Mouse (Mus musculus): ENCODE results near the gene Cacna1c.

Gene Cacna1c

DNA sequence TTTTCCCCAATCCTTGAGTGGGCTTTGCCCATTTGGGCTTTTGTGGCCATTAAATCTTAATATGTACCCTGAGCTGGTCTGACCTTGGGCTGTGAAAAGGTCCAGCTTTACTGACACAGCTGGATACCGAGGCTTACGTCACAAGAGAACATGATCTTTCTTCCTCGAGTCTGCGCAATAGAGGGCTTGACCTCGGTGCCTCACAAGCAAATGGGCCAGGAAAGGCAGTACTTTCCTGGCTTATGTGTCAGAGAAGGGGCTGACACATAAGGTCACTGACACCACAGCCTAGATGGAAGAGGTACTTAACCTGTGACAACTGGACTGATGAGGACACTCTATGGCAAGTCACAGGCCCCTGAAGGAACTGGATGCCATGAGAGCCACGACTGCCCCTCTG lies 453.5 kb downstream of the Cacna1c start:
- no peak for DNase-seq (ENCODE audit: low spot score)

DNA sequence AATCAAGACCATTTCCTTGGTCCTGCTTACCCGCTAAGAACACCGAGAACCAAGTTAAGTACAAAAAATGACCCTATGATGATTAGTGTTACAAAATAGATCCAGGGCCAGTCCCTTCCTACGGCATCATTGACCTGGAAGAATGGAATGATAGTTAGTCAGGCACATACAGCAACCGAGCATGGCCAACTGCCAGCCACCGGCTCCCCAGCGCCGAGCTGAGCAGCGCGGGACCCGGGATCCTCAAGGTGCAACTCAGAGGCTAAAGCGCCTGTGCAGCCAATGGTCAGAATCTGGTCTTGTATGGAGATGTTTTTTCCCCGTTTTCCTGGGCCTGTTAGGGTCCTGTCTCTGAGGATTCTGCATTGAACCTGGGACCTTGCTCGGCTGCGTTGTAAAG lies 454.4 kb downstream of the Cacna1c start:
- no peak for DNase-seq (ENCODE audit: low spot score)

DNA sequence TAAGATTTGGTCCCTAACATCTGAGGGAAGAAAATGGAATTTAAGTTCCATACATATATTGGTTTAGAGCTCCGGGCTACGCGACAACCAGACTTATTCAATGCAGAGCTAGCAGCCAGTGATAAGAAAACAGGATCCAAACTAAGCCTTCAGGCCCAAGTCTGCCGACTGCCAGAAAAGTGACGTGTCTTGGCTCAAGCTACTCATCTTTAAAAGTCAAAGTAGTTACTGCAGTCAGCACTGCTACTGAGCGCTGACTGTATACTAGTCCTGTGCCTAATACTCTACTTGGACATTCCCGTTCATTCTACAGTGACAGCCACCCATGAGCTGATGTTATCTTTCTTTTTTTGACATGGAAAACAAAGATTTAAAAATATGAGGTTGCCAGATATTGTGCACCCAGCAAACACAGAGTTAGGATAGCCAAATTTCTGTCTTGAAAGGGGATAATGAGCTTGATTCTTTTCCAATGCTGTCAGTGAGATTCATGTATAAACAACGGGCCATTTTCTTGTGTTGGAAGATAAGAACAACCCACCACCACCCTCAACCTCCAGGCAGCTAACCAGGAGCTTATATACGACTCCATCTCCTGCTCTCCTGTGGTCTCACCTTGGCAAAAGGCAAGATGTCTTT lies 456.1 kb downstream of the Cacna1c start:
- no peak for DNase-seq (ENCODE audit: low spot score)

DNA sequence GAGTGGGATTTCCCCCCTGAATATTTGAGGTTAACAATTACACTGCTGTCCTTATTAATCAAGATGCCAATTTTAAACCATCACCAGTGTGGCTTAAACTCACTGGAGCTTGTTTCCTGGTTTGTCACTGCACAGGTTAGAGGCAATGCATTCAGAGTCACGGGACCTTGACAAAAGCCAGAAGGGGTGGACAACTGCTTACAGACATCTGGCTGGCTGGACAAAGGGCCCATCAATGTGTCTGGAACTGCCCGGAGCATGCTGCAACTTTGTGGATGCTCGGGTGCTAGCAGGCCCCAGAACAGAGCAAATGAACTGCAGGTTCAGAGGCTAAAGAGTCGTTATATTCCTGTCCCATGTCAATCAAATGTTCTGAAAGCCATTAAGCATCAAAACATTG lies 456.9 kb downstream of the Cacna1c start:
- no peak for DNase-seq (ENCODE audit: low spot score)

DNA sequence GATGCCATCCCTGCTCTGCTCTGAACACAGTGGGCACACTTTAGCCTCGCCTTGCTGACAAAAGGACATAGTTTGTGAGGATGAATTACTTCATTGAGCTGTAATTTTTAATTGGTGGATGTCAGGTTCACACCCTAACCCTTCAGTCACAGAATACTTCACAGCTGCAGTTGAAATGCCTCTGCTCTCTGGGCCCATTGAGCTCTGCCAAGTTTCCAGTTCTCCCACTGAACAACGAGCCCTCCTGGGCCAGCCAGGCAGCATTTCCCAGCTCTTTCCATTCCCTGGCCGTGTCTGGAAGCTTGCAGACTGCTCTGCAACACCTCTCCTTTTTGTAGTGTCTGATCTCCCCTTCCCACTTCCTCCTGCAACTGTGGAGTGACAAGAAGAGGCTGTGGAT lies 457.6 kb downstream of the Cacna1c start:
- no peak for DNase-seq (ENCODE audit: low spot score)

DNA sequence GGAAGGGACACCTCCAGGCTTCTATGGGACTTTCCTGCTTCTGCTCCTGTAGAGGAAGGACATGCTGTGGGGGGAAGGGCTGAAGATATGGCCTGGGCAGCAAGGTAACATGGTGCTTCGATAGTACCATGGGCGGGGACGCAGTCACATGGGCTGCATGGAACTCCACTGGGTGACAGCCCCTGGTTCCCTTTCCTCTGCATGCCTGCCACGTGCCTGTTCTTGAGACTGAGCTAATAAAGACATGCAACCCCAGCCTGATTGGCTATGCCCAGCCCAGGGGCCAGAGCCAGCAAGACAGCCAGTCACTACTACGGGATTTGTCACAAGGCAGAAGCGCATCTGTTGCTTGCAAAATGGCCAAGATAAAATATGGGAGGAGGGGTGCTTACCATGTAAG lies 459.1 kb downstream of the Cacna1c start:
- DNase-seq (ENCODE audit: low spot score), result no peak

DNA sequence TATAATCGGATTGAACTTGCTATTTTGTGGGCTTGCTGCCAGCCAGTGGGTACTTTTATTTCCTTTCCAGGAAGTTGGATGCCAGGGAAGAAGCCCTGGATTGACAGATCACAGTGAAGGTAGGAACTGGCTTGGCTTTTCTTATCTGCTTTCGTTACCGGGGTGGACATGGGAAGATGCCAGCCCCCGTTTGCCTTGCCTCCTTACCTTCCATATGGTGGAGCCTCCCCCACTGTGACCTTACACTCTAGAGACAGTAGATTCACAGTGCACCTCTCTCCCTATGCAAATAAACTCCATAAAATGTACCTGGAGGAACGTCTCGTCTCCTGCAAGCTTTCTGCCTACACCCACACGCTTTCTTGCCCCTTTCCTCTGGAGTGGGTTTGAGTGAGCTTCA lies 459.7 kb downstream of the Cacna1c start:
- no peak for DNase-seq (ENCODE audit: low spot score)

DNA sequence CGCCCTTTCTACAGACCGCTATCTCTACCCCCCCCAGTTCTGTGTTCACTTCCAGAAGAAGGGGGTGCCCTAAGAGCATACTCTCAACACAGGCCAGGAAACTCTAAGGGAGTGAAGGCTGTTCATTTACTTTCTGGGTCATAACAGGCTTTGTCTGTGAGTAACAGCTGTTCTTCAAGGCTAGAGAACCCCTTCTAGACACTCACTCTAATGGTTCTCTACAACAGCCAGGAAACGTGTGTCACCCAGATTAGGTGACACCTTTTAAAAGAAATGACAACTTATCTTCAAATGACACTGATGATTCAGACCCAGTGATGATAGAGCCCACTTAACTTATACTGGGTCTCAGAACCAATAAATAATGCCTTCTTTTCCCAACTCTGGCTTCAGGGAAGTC lies 461.1 kb downstream of the Cacna1c start:
- no peak for DNase-seq (ENCODE audit: low spot score)

DNA sequence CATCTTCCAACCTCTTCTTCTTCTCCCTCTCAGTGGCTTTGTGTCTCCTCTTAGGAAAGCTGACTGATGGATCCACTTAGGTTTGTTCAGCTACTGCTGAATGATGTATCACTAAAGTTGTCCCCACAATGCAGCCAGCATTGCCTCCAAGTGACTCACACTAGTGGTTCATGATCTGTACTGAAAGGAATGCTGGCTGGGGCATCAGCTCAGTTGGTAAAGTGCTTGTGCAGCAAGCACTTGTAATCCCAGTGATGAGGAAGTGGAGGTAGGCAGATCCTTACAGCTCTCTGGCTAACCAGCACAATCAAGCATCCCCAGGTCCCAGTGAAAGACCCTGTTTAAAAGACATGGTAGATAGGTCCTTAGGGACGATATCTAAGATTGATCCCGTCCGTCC lies 464.3 kb downstream of the Cacna1c start:
- no peak for DNase-seq (ENCODE audit: low spot score)

DNA sequence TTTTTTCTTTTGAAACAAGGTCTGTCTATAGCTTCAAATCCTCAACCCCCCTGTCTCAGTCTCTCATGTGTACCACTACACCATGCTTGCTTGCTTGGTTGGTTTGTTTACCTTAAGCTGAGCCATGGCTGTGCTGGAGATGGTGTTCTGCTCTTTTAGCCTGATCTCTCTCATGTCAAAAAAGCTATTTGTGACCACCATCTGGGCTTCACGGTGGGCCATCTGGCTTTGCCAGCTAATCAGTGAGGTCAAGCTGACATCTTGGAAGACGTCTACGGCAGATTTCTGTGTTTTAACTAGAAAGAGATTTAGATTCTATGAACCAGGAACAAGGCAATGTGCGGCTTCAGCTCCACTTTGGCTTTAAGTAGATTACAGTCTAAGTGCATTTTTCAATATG lies 471.3 kb downstream of the Cacna1c start:
- no peak for DNase-seq (ENCODE audit: low spot score)

DNA sequence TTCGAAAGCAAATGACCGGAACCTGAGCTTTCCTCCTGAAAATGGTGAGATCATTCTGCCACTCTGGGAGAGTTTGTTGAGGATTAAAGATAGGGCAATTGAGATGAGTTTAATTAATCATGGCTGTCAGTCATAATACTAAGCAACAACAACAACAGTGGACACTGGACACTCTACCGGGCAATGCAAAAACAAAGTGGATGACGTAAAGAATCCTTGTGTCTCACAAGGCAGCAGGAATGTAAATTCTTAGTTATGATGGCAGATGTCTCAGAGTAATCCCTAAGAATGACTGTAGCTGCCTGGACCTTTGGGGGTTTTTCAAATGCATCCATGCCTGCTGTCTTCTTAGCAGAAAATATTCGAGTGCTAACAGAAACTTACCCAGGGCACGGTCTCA lies 471.8 kb downstream of the Cacna1c start:
- DNase-seq (ENCODE audit: low spot score), result no peak

DNA sequence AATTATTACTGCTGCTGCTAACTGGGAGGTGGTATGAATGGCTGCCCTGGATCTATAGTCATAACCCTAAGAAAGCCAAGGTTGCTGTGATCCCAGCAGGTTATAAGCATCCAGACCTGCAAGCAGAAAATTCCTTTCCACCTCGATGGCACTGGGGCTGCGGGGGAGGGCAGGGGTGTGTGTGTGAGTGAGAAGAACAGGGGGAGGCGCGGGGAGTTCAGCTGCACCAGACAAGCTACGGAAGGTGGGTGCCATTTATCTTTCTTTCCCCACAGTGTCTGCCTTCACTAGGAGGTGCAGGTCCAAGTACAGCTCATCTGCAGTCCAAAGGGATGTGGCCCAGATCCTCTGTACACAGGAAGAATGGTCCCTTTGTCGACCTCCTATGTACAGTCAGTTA lies 473.9 kb downstream of the Cacna1c start:
- DNase-seq (ENCODE audit: low spot score), result no peak

DNA sequence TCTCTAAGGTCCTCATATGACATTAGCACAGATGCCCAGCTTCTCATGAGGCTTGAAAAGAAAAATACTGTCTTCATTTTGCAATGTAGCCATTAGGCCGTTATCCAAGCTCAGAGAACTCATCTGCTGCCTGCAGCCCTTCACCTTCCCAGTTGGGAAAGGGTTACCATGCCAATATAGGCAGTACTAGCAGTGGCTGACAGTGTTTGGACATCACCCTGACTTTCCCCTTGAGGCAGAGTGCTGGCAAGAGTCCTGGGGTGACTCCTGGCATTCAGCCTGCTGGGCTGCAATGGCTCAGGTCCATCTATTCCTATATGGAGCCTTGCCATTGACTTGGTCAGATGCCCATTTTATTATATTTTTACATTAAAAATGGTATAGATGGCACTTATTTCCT lies 476.7 kb downstream of the Cacna1c start:
- no peak for DNase-seq (ENCODE audit: low spot score)

DNA sequence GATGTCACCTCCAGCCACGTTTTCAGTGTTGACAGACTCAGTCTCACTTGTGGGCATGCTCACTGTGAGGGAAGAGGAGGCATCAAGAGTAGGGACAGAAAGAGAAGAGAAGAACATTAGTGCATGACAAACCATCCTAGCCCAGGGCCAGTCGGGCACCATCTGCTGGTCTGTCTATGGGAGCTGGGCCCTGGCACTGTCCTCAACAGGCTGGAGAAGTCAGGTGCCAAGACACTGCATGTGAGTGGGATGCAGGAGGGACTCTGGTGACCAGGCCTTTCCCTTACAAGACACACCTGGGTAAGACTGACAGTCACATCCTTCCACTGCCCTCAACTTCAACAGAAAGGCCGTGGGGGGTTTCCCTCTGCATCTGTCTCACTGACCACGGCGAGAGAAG lies 482.9 kb downstream of the Cacna1c start:
- DNase-seq (ENCODE audit: low spot score), result no peak

DNA sequence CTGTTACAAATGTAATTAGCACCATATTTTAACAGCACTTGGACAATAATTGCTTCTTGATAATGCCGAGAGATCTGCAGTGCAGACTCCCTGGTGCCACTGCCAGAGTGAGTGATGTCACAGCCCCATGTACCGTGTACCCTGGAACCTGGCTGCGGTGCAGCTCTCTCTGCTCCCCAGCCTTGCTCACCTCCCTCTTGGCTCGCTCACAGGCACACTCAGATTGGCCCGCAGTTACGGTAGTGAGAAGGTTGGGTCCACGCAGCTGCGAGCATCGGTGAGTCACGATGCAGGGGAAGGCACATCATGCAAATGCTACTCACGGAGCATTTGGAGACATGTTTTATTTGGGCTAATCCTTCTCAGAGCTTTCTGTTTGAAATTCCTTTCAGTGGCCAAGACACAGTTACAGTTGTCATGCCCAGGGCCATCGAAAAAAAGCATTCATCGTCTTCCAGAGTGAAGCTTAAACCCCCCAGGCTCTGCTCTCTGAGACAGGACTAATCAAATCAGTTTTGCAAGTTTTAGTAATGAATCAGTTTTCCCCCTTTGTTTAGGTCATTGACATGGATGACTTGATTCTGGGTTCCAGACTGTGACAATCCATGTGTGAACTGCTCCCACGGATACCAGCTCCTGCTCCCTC lies 484.4 kb downstream of the Cacna1c start:
- no peak for DNase-seq (ENCODE audit: low spot score)

DNA sequence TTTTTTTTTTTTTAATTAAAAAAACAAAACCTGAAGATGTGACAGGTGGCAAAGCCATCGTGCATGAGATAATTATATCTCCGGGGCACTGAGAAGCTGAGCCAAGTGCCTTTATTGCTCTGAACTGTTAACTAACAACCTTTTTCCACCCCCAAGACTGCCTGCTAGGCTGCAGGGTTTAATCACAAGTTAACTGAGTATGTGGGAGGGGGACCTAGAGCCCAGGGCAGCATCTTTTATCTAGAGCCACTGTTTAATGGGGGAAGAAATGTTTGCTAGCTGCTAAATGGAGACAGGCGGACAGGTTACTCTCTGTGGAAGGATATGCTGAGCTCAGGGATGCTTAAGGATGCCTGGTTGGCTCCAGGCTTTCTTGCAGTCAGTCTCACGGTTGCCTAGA lies 489.2 kb downstream of the Cacna1c start:
- no peak for DNase-seq (ENCODE audit: low spot score)

DNA sequence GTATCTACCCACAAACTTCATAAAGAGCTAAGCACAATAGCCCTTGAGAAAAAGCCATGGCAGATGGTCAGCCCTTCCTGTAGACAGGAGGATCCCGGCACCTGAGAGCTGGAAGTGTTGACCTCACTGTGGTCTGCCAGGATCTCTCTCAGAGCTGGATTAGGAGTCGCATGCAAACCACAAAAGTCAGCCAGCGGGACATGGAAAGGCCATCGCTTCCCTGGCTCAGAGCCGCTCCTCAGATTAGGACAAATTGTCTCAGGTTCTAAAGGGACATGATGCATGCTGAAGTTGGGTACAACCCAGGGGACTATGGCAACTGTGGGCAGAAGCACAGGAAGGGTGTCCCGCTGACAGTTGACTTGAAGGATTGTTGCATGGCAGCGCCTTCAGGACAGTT lies 490.4 kb downstream of the Cacna1c start:
- no peak for DNase-seq (ENCODE audit: low spot score)

DNA sequence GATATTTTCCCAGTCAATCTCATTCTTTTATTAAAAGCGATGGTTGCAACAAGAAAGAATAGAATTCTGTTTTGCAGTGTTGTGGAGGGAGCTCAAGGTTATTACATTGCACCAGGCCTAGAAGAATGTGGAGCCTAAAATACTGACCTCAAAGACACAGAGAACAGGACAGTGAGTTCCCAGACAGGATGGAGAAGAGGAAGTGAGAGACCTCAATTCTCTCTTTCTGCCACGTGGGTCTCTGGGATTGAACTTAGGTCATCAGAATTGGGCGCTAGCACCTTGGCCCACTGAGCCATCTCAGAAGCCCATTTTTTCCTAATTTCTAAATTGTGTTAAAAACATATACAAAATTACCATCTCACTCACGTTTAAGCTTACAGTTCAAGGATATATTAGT lies 501.6 kb downstream of the Cacna1c start:
- DNase-seq (ENCODE audit: low spot score), result no peak

DNA sequence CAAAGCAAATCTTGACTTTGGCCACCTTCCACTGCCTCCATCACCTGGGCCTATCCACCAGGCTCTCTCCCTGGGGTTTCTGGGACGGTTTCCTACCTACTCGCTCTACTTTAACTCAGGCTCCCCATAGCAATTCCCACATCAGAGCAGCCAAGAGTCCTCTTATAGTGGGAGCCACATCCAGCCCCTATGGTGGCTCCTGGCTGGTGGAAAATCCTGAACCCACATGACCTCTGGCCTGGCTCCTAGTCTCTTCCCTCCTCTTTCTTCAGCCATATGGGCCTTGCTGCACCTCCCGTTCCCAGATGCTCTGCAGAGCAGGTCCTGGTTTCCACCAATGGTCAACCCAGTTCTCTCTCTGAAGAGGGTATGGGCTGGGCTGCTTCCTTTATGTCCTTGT lies 506.8 kb downstream of the Cacna1c start:
- DNase-seq (ENCODE audit: low spot score), result no peak

DNA sequence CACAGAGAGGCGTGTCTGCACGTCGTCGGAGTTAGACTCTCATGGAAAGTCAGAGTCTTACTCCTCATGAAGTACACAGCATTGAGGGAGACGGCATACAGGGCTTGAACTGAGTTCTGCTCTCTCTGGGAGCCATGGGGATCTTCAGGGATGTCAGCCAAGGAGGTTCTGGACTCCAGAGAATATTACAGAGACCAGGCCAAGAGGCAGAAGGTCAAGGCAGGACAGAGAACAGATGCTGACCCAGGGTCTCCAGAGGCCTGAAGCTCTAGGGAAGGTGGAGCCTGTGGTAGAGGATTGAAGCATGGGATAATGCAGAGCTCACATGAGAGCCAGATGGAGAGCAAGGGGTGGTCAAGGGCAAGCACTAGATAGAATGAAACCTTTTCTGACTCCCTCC lies 507.4 kb downstream of the Cacna1c start:
- DNase-seq (ENCODE audit: low spot score), result no peak

DNA sequence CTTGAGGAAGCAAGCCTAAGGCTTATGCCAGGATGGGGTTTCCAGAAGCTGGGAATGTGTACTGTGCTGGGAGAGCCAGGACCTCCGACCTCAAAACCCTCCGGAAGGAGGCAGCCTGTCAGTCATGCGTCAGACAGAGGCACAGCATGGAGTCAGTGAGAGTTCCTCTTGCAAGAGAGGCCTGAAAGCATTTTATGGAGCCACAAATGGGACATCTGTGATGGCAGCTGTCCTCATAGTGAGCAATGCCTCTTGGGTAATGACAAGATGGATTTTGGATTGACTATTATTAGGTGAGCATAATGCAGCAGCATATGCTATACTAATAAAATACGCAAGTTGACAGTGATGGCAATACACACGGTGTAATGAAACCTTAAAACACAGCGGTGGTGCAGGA lies 515.4 kb downstream of the Cacna1c start:
- DNase-seq (ENCODE audit: low spot score), result peak; percentile 33

DNA sequence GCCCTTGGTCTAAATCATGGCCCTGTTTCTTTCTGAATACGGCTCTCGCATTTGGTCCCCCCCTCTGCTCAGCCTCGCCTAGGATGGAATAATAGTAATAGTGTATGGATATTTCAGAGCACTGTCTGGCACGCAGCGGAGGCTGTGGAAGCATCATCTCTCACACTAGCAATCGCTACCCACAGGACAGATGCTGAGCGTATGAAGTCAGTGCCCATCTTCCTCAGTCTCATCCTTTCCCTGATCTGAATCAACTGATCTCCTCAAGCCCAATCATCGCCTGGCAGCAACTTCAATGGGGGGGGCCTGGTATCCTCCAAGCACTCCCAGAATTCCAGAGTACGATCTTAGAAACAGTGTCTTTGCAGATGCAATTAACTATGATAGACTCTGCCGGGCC lies 518.2 kb downstream of the Cacna1c start:
- DNase-seq (ENCODE audit: low spot score), result no peak

DNA sequence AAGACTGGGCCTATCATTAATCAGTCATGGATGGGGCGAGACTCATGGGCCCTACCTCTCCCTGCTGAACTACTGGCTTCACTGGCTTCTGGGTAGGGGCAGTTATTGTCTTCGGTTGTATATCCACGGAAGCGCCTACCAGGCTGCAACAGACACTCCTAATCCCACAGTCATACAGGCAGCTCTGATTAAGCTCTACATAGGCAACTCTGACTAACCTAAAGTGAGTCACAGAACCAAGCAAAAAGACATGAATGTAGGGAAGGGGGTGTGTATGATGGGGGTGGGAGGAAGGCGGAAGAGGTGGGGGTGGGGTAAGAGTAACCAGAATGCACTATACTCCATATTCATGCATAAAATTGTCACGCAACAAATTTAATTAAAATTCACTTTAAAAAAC lies 518.9 kb downstream of the Cacna1c start:
- DNase-seq (ENCODE audit: low spot score), result no peak

DNA sequence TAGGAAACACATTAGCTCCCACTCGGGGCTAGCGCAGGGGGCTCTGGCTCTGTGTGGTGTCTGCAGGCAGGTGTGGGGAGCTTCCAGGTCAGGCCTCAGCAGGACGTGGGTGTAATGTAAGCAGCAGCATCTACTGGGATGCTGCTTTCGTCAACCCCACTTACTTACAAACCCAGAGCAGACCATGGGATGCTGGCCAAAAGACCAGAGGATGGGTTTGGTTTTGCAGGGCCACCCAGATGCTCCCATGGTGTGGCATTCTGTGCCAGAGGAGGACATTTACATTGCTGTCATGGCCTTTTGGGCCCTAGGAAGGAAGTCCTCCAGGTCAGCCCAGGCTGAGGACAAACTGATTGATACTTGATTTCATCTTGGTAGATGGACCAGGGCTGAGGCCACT lies 521.4 kb downstream of the Cacna1c start:
- DNase-seq (ENCODE audit: low spot score), result no peak
